Comparison of ENCODE assay signal across 13 mouse cellular contexts in genomic region chr11:34941486-34942456, GRCm38 (mm10).
A peak's percentile ranks its signal among the peaks of the same experiment; 100 is the strongest.
DNase-seq lines count a peak whose midpoint lies in the region; ATAC-seq and TF ChIP-seq lines count a peak whose summit lies in the region.
"Had no signal": no experiment of that assay in that cellular context is flagged by ENCODE, and none has a peak within 500 bp of the region (broad histone marks: within the 10 kb centered on the region; RNA-seq: fewer than 3 reads in every experiment).

No protein-coding gene starts in this region.

- H3K9ac ChIP-seq in forebrain, postnatal 0 days: no peak overlapping the region
- no peak overlapping the region for H3K9ac ChIP-seq in lung, embryonic 16.5 days (ENCODE audit: low read length)
- H3K9ac ChIP-seq in neural tube, embryonic 15.5 days (replicated peaks): no peak overlapping the region
- H3K9ac ChIP-seq: liver, embryonic 12.5 days had no signal

- no peak for TF ChIP-seq POLR2A in brain, embryonic 14.5 days (IDR thresholded peaks at IDR 0.05; ENCODE audit: borderline replicate concordance, extremely low read depth, insufficient read depth, insufficient read length, poor library complexity, severe bottlenecking)

- H3K4me1 ChIP-seq in forebrain, postnatal 0 days (ENCODE audit: insufficient read depth): no peaks in the 10 kb centered on the region
- H3K4me1 ChIP-seq in lung, embryonic 16.5 days (replicated peaks; ENCODE audit: control insufficient read depth, insufficient read depth, low read length): peaks cover 5% of the 10 kb centered on the region
- no peaks in the 10 kb centered on the region for H3K4me1 ChIP-seq in neural tube, embryonic 15.5 days
- H3K4me1 ChIP-seq: liver, embryonic 12.5 days had no signal

- WGBS in forebrain, postnatal 0 days: 29% methylated on average over 4 of the region's 4 CpGs
- 48% methylated on average over 4 of the region's 4 CpGs for whole genome bisulfite sequencing in lung, embryonic 16.5 days
- WGBS in neural tube, embryonic 15.5 days: 62% methylated on average over 4 of the region's 4 CpGs

- ATAC-seq in forebrain, postnatal 0 days: peak; percentile 74; the same call in 1 of the 2 replicates
- ATAC-seq in lung, embryonic 16.5 days (ENCODE audit: low read depth): peak; percentile 90
- ATAC-seq in neural tube, embryonic 15.5 days (ENCODE audit: low FRiP score): no peak
- ATAC-seq: liver, embryonic 12.5 days had no signal

- H3K36me3 ChIP-seq in forebrain, postnatal 0 days (ENCODE audit: insufficient read depth): no peaks in the 10 kb centered on the region
- no peaks in the 10 kb centered on the region for H3K36me3 ChIP-seq in lung, embryonic 16.5 days (ENCODE audit: control insufficient read depth, insufficient read depth, low read length)
- H3K36me3 ChIP-seq in neural tube, embryonic 15.5 days: no peaks in the 10 kb centered on the region
- H3K36me3 ChIP-seq: liver, embryonic 12.5 days had no signal

- H3K27me3 ChIP-seq in forebrain, postnatal 0 days (ENCODE audit: insufficient read depth, low read length): no peaks in the 10 kb centered on the region
- H3K27me3 ChIP-seq in lung, embryonic 16.5 days (ENCODE audit: control insufficient read depth, insufficient read depth, low read depth, low read length): no peaks in the 10 kb centered on the region
- no peaks in the 10 kb centered on the region for H3K27me3 ChIP-seq in neural tube, embryonic 15.5 days (replicated peaks)
- H3K27me3 ChIP-seq: liver, embryonic 12.5 days had no signal

- H3K4me3 ChIP-seq in forebrain, postnatal 0 days (ENCODE audit: low read depth, low read length): no peak overlapping the region
- no peak overlapping the region for H3K4me3 ChIP-seq in lung, embryonic 16.5 days (ENCODE audit: low read length)
- H3K4me3 ChIP-seq in neural tube, embryonic 15.5 days (replicated peaks): no peak overlapping the region
- H3K4me3 ChIP-seq in gastrocnemius, adult 2 months: no peak overlapping the region
- H3K4me3 ChIP-seq: liver, embryonic 12.5 days; myocyte had no signal

- H3K4me2 ChIP-seq in forebrain, postnatal 0 days (ENCODE audit: low read depth): no peak overlapping the region
- no peak overlapping the region for H3K4me2 ChIP-seq in lung, embryonic 16.5 days (ENCODE audit: low read depth, low read length)
- H3K4me2 ChIP-seq in neural tube, embryonic 15.5 days: no peak overlapping the region
- H3K4me2 ChIP-seq: liver, embryonic 12.5 days had no signal

- intact Hi-C loops in left cerebral cortex, postnatal 14 days (cut with DNase I): no loop called here
- intact Hi-C loops in gastrocnemius, adult 2 months (cut with DNase I): no loop called here

- DNase-seq in Muller cell, postnatal 12 days (ENCODE audit: inconsistent ontology term): peak; percentile 69
- DNase-seq in brain, embryonic 14.5 days (ENCODE audit: low read depth): peak; percentile 92
- peak; percentile 58 for DNase-seq in forebrain, postnatal 0 days
- DNase-seq in left cerebral cortex, postnatal 14 days (ENCODE audit: low spot score in 2 of 2): no peak
- no peak for DNase-seq in adrenal gland, postnatal 14 days
- no peak for DNase-seq in gastrocnemius, adult 2 months
- DNase-seq: heart, postnatal 36 days; right cerebral cortex, postnatal 14 days; thymus, postnatal 36 days had no signal

- no peak for TF ChIP-seq CTCF in brain, embryonic 14.5 days (IDR thresholded peaks at IDR 0.05; ENCODE audit: borderline replicate concordance, extremely low read depth, insufficient read depth, insufficient read length)
- no peak for TF ChIP-seq CTCF in forebrain, postnatal 0 days (IDR thresholded peaks at IDR 0.05; ENCODE audit: low read depth)
- TF ChIP-seq CTCF in gastrocnemius, adult 2 months (IDR thresholded peaks at IDR 0.05): no peak

- no peak overlapping the region; the same call in 1 of the 2 replicates for H3K27ac ChIP-seq in forebrain, postnatal 0 days (ENCODE audit: low read depth, low read length)
- H3K27ac ChIP-seq in lung, embryonic 16.5 days (ENCODE audit: low read length): peak overlapping the region; percentile 45; the same call in 1 of the 2 replicates
- H3K27ac ChIP-seq in neural tube, embryonic 15.5 days (replicated peaks): no peak overlapping the region
- H3K27ac ChIP-seq in gastrocnemius, adult 2 months: no peak overlapping the region
- H3K27ac ChIP-seq: liver, embryonic 12.5 days had no signal

- H3K9me3 ChIP-seq in forebrain, postnatal 0 days (ENCODE audit: low read length): no peaks in the 10 kb centered on the region
- no peaks in the 10 kb centered on the region; the same call in 1 of the 2 replicates for H3K9me3 ChIP-seq in lung, embryonic 16.5 days (ENCODE audit: control insufficient read depth, low read length)
- no peaks in the 10 kb centered on the region for H3K9me3 ChIP-seq in neural tube, embryonic 15.5 days (replicated peaks)
- H3K9me3 ChIP-seq: liver, embryonic 12.5 days had no signal

Comparison
In these comparisons a context has a peak if more than half of its experiments do, and no peak if none do; other contexts are left out.
1. DNase-seq: peak in Muller cell, postnatal 12 days (single experiment), brain, embryonic 14.5 days (single experiment) and forebrain, postnatal 0 days (single experiment); none in left cerebral cortex, postnatal 14 days (0 of 2), adrenal gland, postnatal 14 days (single experiment) and gastrocnemius, adult 2 months (single experiment).